ENCODE assay signal across 11 mouse cellular contexts in the genomic region with DNA sequence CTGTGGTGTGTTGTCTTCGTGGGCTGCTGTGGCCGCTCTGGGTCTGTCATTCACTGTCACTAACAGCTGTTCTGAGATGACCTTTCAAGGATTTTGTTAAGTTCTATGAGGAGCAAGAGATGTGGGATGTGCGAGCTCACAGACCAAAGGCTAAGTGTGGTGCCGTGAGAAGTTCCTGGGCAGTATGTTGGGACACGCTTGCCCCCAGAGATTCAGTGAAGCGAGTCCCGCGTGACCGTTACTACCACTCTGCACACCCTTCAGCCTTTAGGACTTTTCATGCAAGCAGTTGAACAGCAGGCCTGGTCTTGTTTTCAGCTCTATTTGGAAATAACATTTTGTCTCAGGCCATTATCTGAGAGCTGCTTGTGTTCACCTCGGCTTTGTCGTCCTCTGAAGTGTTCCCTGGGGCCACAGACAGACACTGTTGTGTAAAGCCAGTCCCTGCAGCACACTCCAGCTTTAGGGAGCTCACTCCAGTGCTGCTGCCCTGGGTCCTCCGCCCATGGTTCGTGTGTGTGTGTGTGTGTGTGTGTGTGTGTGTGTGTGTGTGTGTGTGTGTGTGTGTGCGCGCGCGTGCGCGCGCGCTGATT.
DNase-seq lines count a peak whose midpoint lies in the region; ATAC-seq and TF ChIP-seq lines count a peak whose summit lies in the region.
"Had no signal": no experiment of that assay in that cellular context is flagged by ENCODE, and none has a peak within 500 bp of the region (broad histone marks: within the 10 kb centered on the region; RNA-seq: fewer than 3 reads in every experiment).

No protein-coding gene starts in this region.

- no peak overlapping the region for H3K4me2 ChIP-seq in hindbrain, embryonic 13.5 days
- no peak overlapping the region for H3K4me2 ChIP-seq in hindbrain, postnatal 0 days (ENCODE audit: low read depth, low read length)
- H3K4me2 ChIP-seq in stomach, embryonic 15.5 days, result no peak overlapping the region
- no peak overlapping the region for H3K4me2 ChIP-seq in stomach, postnatal 0 days (replicated peaks; ENCODE audit: low read depth)
- no peak overlapping the region for H3K4me2 ChIP-seq in neural tube, embryonic 14.5 days (ENCODE audit: low read depth, low read length)
- H3K4me2 ChIP-seq: lung, embryonic 15.5 days had no signal

- peak overlapping the region; percentile 88 for H3K27ac ChIP-seq in hindbrain, embryonic 13.5 days
- no peak overlapping the region for H3K27ac ChIP-seq in hindbrain, postnatal 0 days
- H3K27ac ChIP-seq in stomach, embryonic 15.5 days, result 0 out of 2 replicates have a peak overlapping the region, but pooled peaks have one; percentile 0
- H3K27ac ChIP-seq in stomach, postnatal 0 days (replicated peaks), result no peak overlapping the region
- 0 out of 2 replicates have a peak overlapping the region, but pooled peaks have one; percentile 71 for H3K27ac ChIP-seq in neural tube, embryonic 14.5 days (ENCODE audit: low read depth, low read length)

- ATAC-seq in hindbrain, embryonic 13.5 days (ENCODE audit: low FRiP score), result no peak
- no peak for ATAC-seq in hindbrain, postnatal 0 days
- no peak for ATAC-seq in stomach, embryonic 15.5 days (ENCODE audit: insufficient read depth, low FRiP score, low read depth)
- no peak for ATAC-seq in stomach, postnatal 0 days (ENCODE audit: low FRiP score, low TSS enrichment)
- no peak for ATAC-seq in neural tube, embryonic 14.5 days (ENCODE audit: low read depth)
- ATAC-seq: Patski had no signal

- H3K4me1 ChIP-seq in hindbrain, embryonic 13.5 days (replicated peaks), result peaks cover 95% of the 10 kb centered on the region
- peaks cover 42% of the 10 kb centered on the region for H3K4me1 ChIP-seq in hindbrain, postnatal 0 days (ENCODE audit: insufficient read depth, low read length)
- peaks cover 36% of the 10 kb centered on the region for H3K4me1 ChIP-seq in stomach, embryonic 15.5 days
- peaks cover 9% of the 10 kb centered on the region; the same call in 1 of the 2 replicates for H3K4me1 ChIP-seq in stomach, postnatal 0 days (replicated peaks; ENCODE audit: control insufficient read depth, insufficient read depth)
- H3K4me1 ChIP-seq in neural tube, embryonic 14.5 days (ENCODE audit: control insufficient read depth, insufficient read depth, low read length), result peaks cover 56% of the 10 kb centered on the region

- 88% methylated on average over 21 of the region's 21 CpGs for WGBS in hindbrain, embryonic 13.5 days
- WGBS in hindbrain, postnatal 0 days, result 81% methylated on average over 21 of the region's 21 CpGs
- 86% methylated on average over 21 of the region's 21 CpGs for WGBS in stomach, embryonic 15.5 days
- WGBS in stomach, postnatal 0 days, result 76% methylated on average over 19 of the region's 21 CpGs
- 83% methylated on average over 19 of the region's 21 CpGs for WGBS in neural tube, embryonic 14.5 days

- DNase-seq in adrenal gland, adult (ENCODE audit: inconsistent age in 2 of 2, low spot score in 1 of 2), result peak; percentile 27 to 68
- no peak for DNase-seq in adrenal gland, postnatal 14 days
- no peak for DNase-seq in hindbrain, postnatal 0 days (ENCODE audit: low spot score)
- no peak for DNase-seq in stomach, postnatal 0 days (ENCODE audit: low spot score)
- DNase-seq in embryo, embryonic 10 days (ENCODE audit: low spot score), result no peak
- DNase-seq: cerebellum, adult 11 months had no signal

- no peaks in the 10 kb centered on the region for H3K27me3 ChIP-seq in hindbrain, embryonic 13.5 days
- H3K27me3 ChIP-seq in hindbrain, postnatal 0 days (ENCODE audit: insufficient read depth, low read length), result no peaks in the 10 kb centered on the region
- no peaks in the 10 kb centered on the region for H3K27me3 ChIP-seq in stomach, embryonic 15.5 days (replicated peaks)
- no peaks in the 10 kb centered on the region for H3K27me3 ChIP-seq in stomach, postnatal 0 days (ENCODE audit: control insufficient read depth, insufficient read depth, low read length)
- no peaks in the 10 kb centered on the region for H3K27me3 ChIP-seq in neural tube, embryonic 14.5 days (ENCODE audit: control insufficient read depth, insufficient read depth, low read length)
- H3K27me3 ChIP-seq: lung, embryonic 15.5 days; Patski had no signal

- TF ChIP-seq EP300 in stomach, postnatal 0 days (optimal IDR thresholded peaks at IDR 0.05), result no peak

- no peak for TF ChIP-seq CTCF in hindbrain, postnatal 0 days (IDR thresholded peaks at IDR 0.05; ENCODE audit: low read depth)
- TF ChIP-seq CTCF in stomach, postnatal 0 days (IDR thresholded peaks at IDR 0.05; ENCODE audit: low read depth), result no peak

- H3K9ac ChIP-seq in hindbrain, embryonic 13.5 days, result no peak overlapping the region
- no peak overlapping the region for H3K9ac ChIP-seq in hindbrain, postnatal 0 days (replicated peaks; ENCODE audit: low read length)
- H3K9ac ChIP-seq in stomach, embryonic 15.5 days, result no peak overlapping the region
- H3K9ac ChIP-seq in stomach, postnatal 0 days (ENCODE audit: low read length), result no peak overlapping the region
- no peak overlapping the region for H3K9ac ChIP-seq in neural tube, embryonic 14.5 days (replicated peaks; ENCODE audit: low read depth, low read length)
- H3K9ac ChIP-seq: lung, embryonic 15.5 days had no signal

- no peaks in the 10 kb centered on the region for H3K9me3 ChIP-seq in hindbrain, embryonic 13.5 days
- no peaks in the 10 kb centered on the region for H3K9me3 ChIP-seq in hindbrain, postnatal 0 days (ENCODE audit: low read length)
- H3K9me3 ChIP-seq in stomach, embryonic 15.5 days, result no peaks in the 10 kb centered on the region
- H3K9me3 ChIP-seq in stomach, postnatal 0 days (ENCODE audit: control insufficient read depth, low read length), result no peaks in the 10 kb centered on the region
- no peaks in the 10 kb centered on the region for H3K9me3 ChIP-seq in neural tube, embryonic 14.5 days (ENCODE audit: control insufficient read depth, low read length)
- H3K9me3 ChIP-seq: lung, embryonic 15.5 days had no signal

- peaks cover 4% of the 10 kb centered on the region; the same call in 1 of the 2 replicates for H3K36me3 ChIP-seq in hindbrain, embryonic 13.5 days
- H3K36me3 ChIP-seq in hindbrain, postnatal 0 days (ENCODE audit: insufficient read depth, low read length), result no peaks in the 10 kb centered on the region
- H3K36me3 ChIP-seq in stomach, embryonic 15.5 days, result no peaks in the 10 kb centered on the region
- H3K36me3 ChIP-seq in stomach, postnatal 0 days (ENCODE audit: control insufficient read depth, insufficient read depth, low read length), result peaks cover 6% of the 10 kb centered on the region; the same call in 1 of the 2 replicates
- H3K36me3 ChIP-seq in neural tube, embryonic 14.5 days (ENCODE audit: control insufficient read depth, insufficient read depth, low read length), result no peaks in the 10 kb centered on the region
- H3K36me3 ChIP-seq: lung, embryonic 15.5 days had no signal

- H3K4me3 ChIP-seq in hindbrain, embryonic 13.5 days, result no peak overlapping the region
- H3K4me3 ChIP-seq in hindbrain, postnatal 0 days (ENCODE audit: low read length), result no peak overlapping the region
- no peak overlapping the region for H3K4me3 ChIP-seq in stomach, embryonic 15.5 days (replicated peaks)
- no peak overlapping the region for H3K4me3 ChIP-seq in stomach, postnatal 0 days (ENCODE audit: low read depth, low read length)
- H3K4me3 ChIP-seq in neural tube, embryonic 14.5 days (ENCODE audit: low read depth, low read length), result no peak overlapping the region
- H3K4me3 ChIP-seq: lung, embryonic 15.5 days had no signal

Comparison
In these comparisons a context has a peak if more than half of its experiments do, and no peak if none do; other contexts are left out.
1. DNase-seq: peak in adrenal gland, adult (2 of 2); none in adrenal gland, postnatal 14 days (single experiment), hindbrain, postnatal 0 days (single experiment), stomach, postnatal 0 days (single experiment) and embryo, embryonic 10 days (single experiment).
2. H3K27ac ChIP-seq: peak in hindbrain, embryonic 13.5 days (single experiment), stomach, embryonic 15.5 days (single experiment) and neural tube, embryonic 14.5 days (single experiment); none in hindbrain, postnatal 0 days (single experiment) and stomach, postnatal 0 days (single experiment).